Mouse (Mus musculus): ENCODE measurements at regions not wholly inside any gene's neighbourhood (a gene's known extent, or its start where the extent isn't known, plus 50 kb on each side); places are given as distances from the start of the nearest gene placed in this dataset.

DNA sequence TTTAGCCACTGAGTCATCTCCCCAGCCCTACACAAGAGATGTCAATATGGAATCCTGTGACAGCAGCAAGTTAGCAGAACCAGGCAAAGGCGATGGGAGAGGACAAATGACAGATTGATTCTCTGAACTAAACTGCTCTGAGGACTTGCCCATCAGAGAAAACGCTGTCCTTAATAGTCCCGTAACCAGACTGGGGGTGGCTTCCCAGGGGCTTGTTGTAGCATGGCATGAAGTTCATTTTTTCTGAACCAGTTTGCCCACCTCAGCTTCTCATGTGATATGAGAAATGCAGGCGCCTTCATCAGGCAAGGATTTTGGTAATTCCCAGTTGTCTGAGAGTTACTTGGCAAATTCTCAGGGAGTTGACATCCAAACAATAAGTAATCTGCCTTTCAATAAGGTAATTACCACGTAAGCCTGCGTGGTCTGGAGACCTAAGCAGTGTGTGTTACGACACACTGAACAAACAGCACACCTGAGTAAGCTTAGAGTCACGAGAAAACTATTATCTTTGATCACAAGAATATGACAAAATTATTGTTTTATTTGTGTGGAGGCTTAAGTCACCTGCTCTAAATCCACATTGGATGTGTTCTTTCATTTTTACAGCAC is 239.7 kb downstream of the Pax3 start:
- no peak for TF ChIP-seq REST (IDR thresholded peaks at IDR 0.05; ENCODE audit: insufficient read depth, insufficient read length)
- no peak for TF ChIP-seq MAX (IDR thresholded peaks at IDR 0.05; ENCODE audit: low read depth)
- TF ChIP-seq TCF3 (IDR thresholded peaks at IDR 0.05; ENCODE audit: insufficient read length, low read depth): no peak
- TF ChIP-seq MYOD1 (IDR thresholded peaks at IDR 0.05; ENCODE audit: control insufficient read depth in 1 of 3, insufficient read length in 2 of 3, low read depth in 2 of 3): no peak
- TF ChIP-seq POLR2A (IDR thresholded peaks at IDR 0.05; ENCODE audit: insufficient read length, low read depth): no peak
- TF ChIP-seq TCF12 (IDR thresholded peaks at IDR 0.05; ENCODE audit: insufficient read depth, poor library complexity, severe bottlenecking): no peak
- TF ChIP-seq CEBPB (IDR thresholded peaks at IDR 0.05; ENCODE audit: insufficient read depth, poor library complexity, severe bottlenecking): no peak
- TF ChIP-seq MYOG (IDR thresholded peaks at IDR 0.05; ENCODE audit: control insufficient read depth in 1 of 3, insufficient read depth in 1 of 3, insufficient read length in 2 of 3, low read depth in 2 of 3): no peak
- H3ac ChIP-seq (ENCODE audit: control insufficient read depth, insufficient read length): no peak overlapping the region
- H3K4me2 ChIP-seq (ENCODE audit: low read depth): no peak overlapping the region
- no peaks in the 10 kb centered on the region for H3K27me3 ChIP-seq (ENCODE audit: control insufficient read depth, insufficient read depth, insufficient read length)
- no peak overlapping the region for H3K4me3 ChIP-seq
- no peaks in the 10 kb centered on the region for H3K36me3 ChIP-seq (ENCODE audit: control insufficient read depth, insufficient read depth)
- no peaks in the 10 kb centered on the region for H3K79me2 ChIP-seq (ENCODE audit: control insufficient read depth, insufficient read depth)

DNA sequence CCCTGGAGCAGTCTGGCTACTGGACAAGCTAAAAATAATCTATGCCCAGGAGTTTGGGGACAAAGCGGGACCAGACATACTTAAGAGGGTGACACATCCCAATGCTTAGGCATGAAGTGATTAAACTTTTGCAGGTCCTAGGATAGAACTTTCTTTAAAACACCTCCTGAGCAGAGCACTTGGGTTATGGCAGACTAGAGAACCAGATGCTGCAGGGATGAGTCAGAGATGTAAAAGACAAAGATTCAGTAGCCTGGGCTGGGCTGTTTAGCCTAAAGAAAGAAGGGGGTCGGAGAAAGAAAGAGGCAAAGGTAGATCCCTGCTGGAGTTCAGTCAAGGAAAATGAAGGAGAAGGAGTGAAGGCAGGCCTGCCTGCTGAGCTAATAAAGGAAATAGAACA is 249.0 kb downstream of the Pax3 start:
- TF ChIP-seq E2F4 (IDR thresholded peaks at IDR 0.05; ENCODE audit: insufficient read depth) (no peak), MYOD1 (IDR thresholded peaks at IDR 0.05; ENCODE audit: control insufficient read depth in 1 of 3, insufficient read length in 2 of 3, low read depth in 2 of 3) (no peak), MYOG (IDR thresholded peaks at IDR 0.05; ENCODE audit: control insufficient read depth in 1 of 3, insufficient read depth in 1 of 3, insufficient read length in 2 of 3, low read depth in 2 of 3) (no peak), USF1 (IDR thresholded peaks at IDR 0.05; ENCODE audit: low read depth) (no peak), POLR2AphosphoS2 (IDR thresholded peaks at IDR 0.05; ENCODE audit: insufficient read length, low read depth) (no peak), SRF (IDR thresholded peaks at IDR 0.05; ENCODE audit: control insufficient read depth, insufficient read length, low read depth) (no peak), TCF12 (IDR thresholded peaks at IDR 0.05; ENCODE audit: insufficient read depth, poor library complexity, severe bottlenecking) (no peak), CEBPB (IDR thresholded peaks at IDR 0.05; ENCODE audit: insufficient read depth, poor library complexity, severe bottlenecking) (no peak), REST (IDR thresholded peaks at IDR 0.05; ENCODE audit: insufficient read depth, insufficient read length) (no peak), POLR2A (IDR thresholded peaks at IDR 0.05; ENCODE audit: insufficient read length, low read depth) (no peak)
- no peak overlapping the region for H3ac ChIP-seq (ENCODE audit: control insufficient read depth, insufficient read length)
- H3K27me3 ChIP-seq (ENCODE audit: control insufficient read depth, insufficient read depth, insufficient read length): no peaks in the 10 kb centered on the region
- peak overlapping the region; percentile 6 for H3K4me2 ChIP-seq (ENCODE audit: low read depth)
- H3K4me3 ChIP-seq: no peak overlapping the region
- H3K79me2 ChIP-seq (ENCODE audit: control insufficient read depth, insufficient read depth): no peaks in the 10 kb centered on the region
- H3K36me3 ChIP-seq (ENCODE audit: control insufficient read depth, insufficient read depth): no peaks in the 10 kb centered on the region

DNA sequence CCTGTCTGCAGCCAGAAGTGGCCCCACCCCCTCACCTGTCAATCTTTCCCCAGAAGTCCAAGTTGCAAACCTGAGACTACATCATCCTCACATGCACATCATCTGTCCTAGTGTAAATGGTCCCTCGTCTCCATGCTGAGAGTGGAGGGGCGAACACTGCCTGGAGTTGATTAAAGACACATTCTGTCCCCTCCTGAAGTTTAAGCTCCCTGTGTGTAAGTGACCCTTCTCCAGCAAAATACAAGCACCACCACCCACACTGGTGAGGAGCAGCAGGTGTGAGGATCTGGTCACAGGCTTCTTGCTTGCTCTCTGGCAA is 252.6 kb downstream of the Pax3 start:
- H3K4me2 ChIP-seq (ENCODE audit: low read depth): no peak overlapping the region
- H3K79me2 ChIP-seq (ENCODE audit: control insufficient read depth, insufficient read depth): no peaks in the 10 kb centered on the region

DNA sequence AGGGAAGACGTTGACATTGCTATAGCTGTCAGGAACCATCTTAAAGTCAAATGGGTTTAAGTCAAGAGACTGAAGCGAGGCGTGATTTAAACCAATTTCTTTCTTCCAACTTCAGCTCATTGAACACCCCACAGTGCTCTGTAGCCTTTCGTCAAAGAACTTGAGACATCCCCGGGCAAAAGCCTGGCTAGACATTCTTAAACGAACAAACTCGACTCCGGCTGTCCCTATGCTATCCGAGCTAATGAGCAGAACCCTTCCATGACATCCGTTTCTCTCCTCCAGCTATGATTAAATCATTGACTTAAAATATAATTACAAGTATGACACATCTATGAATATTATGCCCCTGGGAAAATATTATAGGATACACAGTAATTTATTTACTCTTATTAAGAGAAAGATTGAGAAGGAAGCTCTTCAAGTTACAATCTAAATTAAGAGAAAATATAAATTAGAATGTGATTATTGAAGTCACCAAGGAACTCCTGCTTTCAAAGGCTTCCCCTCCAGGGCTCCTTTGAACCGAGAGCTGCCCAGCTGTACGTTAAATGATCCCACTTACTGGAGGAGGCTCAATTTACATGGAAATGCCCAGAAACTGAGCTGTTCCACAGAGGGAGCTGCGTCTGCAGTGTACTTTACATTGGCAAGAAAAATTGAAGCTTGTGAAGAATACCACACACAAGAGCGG is 253.2 kb downstream of the Pax3 start:
- H3K36me3 ChIP-seq (ENCODE audit: control insufficient read depth, insufficient read depth): no peaks in the 10 kb centered on the region

More for the DNA sequence above, 252.6 kb downstream of the Pax3 start:
- TF ChIP-seq POLR2A (IDR thresholded peaks at IDR 0.05; ENCODE audit: insufficient read length, low read depth) (no peak), MYOD1 (IDR thresholded peaks at IDR 0.05; ENCODE audit: control insufficient read depth in 1 of 3, insufficient read length in 2 of 3, low read depth in 2 of 3) (no peak), POLR2AphosphoS2 (IDR thresholded peaks at IDR 0.05; ENCODE audit: insufficient read length, low read depth) (no peak), MAX (IDR thresholded peaks at IDR 0.05; ENCODE audit: low read depth) (no peak), SRF (IDR thresholded peaks at IDR 0.05; ENCODE audit: control insufficient read depth, insufficient read length, low read depth) (no peak), E2F4 (IDR thresholded peaks at IDR 0.05; ENCODE audit: insufficient read depth) (no peak), USF1 (IDR thresholded peaks at IDR 0.05; ENCODE audit: low read depth) (no peak), TCF3 (IDR thresholded peaks at IDR 0.05; ENCODE audit: insufficient read length, low read depth) (no peak), MYOG (IDR thresholded peaks at IDR 0.05; ENCODE audit: control insufficient read depth in 1 of 3, insufficient read depth in 1 of 3, insufficient read length in 2 of 3, low read depth in 2 of 3) (no peak), CEBPB (IDR thresholded peaks at IDR 0.05; ENCODE audit: insufficient read depth, poor library complexity, severe bottlenecking) (no peak), REST (IDR thresholded peaks at IDR 0.05; ENCODE audit: insufficient read depth, insufficient read length) (no peak), TCF12 (IDR thresholded peaks at IDR 0.05; ENCODE audit: insufficient read depth, poor library complexity, severe bottlenecking) (no peak)
- H3ac ChIP-seq (ENCODE audit: control insufficient read depth, insufficient read length): no peak overlapping the region
- no peak overlapping the region for H3K4me3 ChIP-seq
- H3K36me3 ChIP-seq (ENCODE audit: control insufficient read depth, insufficient read depth): no peaks in the 10 kb centered on the region
- no peaks in the 10 kb centered on the region for H3K27me3 ChIP-seq (ENCODE audit: control insufficient read depth, insufficient read depth, insufficient read length)

DNA sequence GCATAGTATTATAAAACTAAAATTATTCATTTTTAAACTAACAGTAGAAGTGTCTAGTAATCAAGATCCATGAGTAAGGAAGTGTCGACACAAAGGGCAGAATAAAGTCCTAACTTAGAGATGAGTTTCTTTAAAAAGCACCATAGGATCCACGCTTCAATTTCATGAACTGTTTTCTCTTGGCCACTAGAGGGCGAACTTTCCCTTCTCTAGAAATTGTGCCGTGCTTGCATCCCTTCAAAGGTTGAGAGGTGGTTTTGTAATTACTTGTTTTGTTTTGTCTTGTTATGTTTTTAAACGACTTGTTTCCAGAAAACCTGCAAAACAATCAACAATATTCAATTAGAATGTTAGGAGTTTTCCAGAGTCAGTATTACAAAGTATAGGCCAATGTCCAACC is 253.8 kb downstream of the Pax3 start:
- H3K4me2 ChIP-seq (ENCODE audit: low read depth): no peak overlapping the region
- no peak overlapping the region for H3K4me3 ChIP-seq
- TF ChIP-seq TCF12 (IDR thresholded peaks at IDR 0.05; ENCODE audit: insufficient read depth, poor library complexity, severe bottlenecking) (no peak), CEBPB (IDR thresholded peaks at IDR 0.05; ENCODE audit: insufficient read depth, poor library complexity, severe bottlenecking) (no peak), POLR2A (IDR thresholded peaks at IDR 0.05; ENCODE audit: insufficient read length, low read depth) (no peak)
- no peaks in the 10 kb centered on the region for H3K36me3 ChIP-seq (ENCODE audit: control insufficient read depth, insufficient read depth)
- H3K79me2 ChIP-seq (ENCODE audit: control insufficient read depth, insufficient read depth): no peaks in the 10 kb centered on the region
- no peak overlapping the region for H3ac ChIP-seq (ENCODE audit: control insufficient read depth, insufficient read length)
- no peaks in the 10 kb centered on the region for H3K27me3 ChIP-seq (ENCODE audit: control insufficient read depth, insufficient read depth, insufficient read length)

More for the DNA sequence above, 253.2 kb downstream of the Pax3 start:
- H3K27me3 ChIP-seq (ENCODE audit: control insufficient read depth, insufficient read depth, insufficient read length): no peaks in the 10 kb centered on the region
- TF ChIP-seq USF1 (IDR thresholded peaks at IDR 0.05; ENCODE audit: low read depth): no peak
- no peaks in the 10 kb centered on the region for H3K79me2 ChIP-seq (ENCODE audit: control insufficient read depth, insufficient read depth)
- H3K4me3 ChIP-seq: no peak overlapping the region
- no peak overlapping the region for H3K4me2 ChIP-seq (ENCODE audit: low read depth)
- H3ac ChIP-seq (ENCODE audit: control insufficient read depth, insufficient read length): no peak overlapping the region

Measured in myocyte (in vitro differentiated cells).